Mouse (Mus musculus): ENCODE results near the gene Olfr323.

Gene Olfr323

DNA sequence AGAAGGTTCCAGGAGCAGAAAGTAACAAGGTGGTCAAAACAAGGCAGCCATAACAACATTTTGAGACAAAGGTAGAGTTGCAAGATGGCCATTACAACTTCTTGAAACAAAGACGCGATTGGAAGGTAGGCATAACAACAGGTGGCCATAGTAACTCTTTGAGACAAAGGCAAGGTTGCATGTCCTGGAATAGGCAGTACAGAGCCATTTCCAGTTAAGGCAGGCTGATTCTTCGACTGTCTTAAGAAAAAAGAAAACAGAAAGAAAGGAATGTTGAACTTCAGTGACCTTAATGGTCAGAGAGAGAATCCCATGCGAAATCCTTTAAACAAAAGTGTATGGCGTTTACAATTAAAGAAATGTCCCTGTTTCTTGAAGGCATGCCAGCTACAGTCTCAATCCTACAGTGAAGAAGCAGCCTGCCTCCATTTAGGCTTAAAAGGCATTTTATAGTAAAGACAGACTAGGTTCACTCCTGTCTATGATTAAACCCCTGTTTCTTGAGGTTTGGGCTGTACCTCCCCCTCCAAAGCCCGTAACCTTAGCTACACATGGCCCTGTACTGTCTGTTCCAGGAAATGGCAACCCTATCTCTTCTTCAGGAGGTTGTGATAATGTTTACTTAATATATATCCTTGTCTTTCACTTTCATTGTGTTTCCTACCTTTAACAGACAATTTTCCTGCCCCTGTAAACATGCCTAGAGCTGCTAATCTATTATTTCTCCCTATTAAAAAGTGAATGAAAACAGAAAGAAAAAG, 27.3 kb downstream of the Olfr323 start:
- no peak for DNase-seq (ENCODE audit: low spot score in 2 of 2)

DNA sequence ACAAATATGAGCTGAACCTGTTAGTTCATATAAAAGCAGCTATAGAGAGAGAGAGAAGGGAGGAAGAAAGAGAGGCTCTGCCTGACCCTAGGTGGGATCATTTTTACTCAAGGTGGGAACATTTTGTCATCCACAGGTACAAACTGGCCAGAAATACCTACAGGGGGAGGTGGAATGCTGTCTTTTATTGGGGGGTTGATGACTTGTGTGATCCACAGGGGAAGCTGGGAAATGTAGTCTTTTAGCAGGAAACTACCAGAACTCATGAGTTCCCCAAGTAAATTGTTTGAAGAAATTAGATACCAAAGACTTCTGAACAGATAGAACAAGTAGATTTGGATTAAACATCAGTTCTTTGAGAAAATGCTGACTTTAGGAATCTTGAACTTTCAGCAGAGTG, 28.2 kb downstream of the Olfr323 start:
- no peak for DNase-seq (ENCODE audit: low spot score in 2 of 2)

GRCm38 (mm10) chr11:58597837-58598236, 32.5 kb downstream of the Olfr323 start:
- DNase-seq (ENCODE audit: low spot score in 2 of 2): no peak

DNA sequence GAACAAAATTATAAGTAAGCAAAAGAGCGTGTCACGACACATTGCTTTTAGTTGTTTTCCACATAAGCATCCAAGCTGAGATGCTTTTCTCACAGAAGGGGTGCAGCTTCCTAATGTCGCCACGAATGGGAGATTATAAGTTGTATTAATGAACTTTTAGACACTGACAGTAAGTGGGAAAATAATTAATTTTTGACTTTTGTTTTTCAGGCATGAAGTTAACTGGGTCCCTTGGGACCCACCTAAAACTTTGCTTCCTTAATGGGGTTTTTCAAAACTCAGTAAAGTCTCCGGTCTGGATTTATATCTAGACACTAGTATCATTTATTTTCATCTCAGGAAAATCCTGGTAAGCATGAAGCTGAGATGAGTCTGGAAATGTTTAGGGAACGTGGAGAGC, 35.5 kb downstream of the Olfr323 start, which contains the start of gene Olfr324:
Olfr324 (plus strand) TSS at position 301 of the 400 bp plus-strand sequence.
- no peak for DNase-seq (ENCODE audit: low spot score in 2 of 2)

- DNase-seq (ENCODE audit: low spot score in 2 of 2): no peak
Measured at GRCm38 (mm10) chr11:58588620-58589250, 41.6 kb downstream of the Olfr323 start.

- DNase-seq (ENCODE audit: low spot score in 2 of 2): peak in 1 of 2 experiments; percentile 40
Measured at GRCm38 (mm10) chr11:58587898-58588348, 42.4 kb downstream of the Olfr323 start.

DNA sequence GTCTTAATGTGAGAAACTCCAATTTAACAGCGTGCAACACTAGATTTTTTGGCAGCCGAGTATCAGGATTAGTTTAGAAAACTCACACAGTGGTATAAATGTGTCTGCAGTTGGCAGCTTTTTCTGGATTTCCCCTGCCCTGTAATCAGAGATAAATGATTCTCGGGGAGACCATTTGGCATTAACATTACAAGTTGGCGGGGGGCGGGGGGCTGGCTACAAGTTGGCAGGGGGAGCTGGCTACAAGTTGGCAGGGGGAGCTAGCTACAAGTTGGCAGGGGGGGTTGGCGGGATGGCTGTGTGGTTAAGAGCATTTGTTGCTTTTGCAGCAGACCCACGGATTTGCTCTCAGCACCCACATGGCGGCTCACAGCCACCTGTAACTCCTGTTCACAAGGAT, 51.7 kb downstream of the Olfr323 start:
- no peak for DNase-seq (ENCODE audit: low spot score in 2 of 2)

DNA sequence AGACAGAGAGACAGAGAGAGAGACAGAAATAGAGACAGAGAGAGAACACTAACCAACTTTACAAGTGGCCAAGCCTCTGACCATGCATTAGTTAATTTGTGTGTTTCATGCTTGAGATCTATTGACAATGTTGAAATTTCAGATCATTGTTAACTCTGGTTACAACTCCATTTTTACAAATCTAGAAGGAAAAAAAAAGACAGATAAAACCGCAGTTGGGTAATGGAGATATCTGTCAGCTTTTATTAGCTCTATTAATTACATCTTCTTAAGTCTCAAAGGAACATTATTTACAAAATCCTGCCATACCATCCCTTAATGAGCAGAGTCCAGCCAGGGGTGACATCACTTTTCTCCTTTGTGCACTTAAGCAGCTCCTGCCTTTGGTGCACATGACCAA, 52.9 kb downstream of the Olfr323 start, which contains the start of gene Olfr325:
Olfr325 (plus strand) TSS at position 301 of the 400 bp plus-strand sequence.
- DNase-seq (ENCODE audit: low spot score in 2 of 2): no peak
